Mouse (Mus musculus): ENCODE data around the gene Dglucy. TPM values are rescaled to one million over a fixed set of nuclear protein-coding genes. Genes with fewer than 3 reads are reported as not detected.

Dglucy gene
- polyA plus RNA-seq (2016; fragmentation: Nextera tagmentation; extraction: Ambion mirVana) = 2.8 and 3.4 TPM in 2 replicates

DNA sequence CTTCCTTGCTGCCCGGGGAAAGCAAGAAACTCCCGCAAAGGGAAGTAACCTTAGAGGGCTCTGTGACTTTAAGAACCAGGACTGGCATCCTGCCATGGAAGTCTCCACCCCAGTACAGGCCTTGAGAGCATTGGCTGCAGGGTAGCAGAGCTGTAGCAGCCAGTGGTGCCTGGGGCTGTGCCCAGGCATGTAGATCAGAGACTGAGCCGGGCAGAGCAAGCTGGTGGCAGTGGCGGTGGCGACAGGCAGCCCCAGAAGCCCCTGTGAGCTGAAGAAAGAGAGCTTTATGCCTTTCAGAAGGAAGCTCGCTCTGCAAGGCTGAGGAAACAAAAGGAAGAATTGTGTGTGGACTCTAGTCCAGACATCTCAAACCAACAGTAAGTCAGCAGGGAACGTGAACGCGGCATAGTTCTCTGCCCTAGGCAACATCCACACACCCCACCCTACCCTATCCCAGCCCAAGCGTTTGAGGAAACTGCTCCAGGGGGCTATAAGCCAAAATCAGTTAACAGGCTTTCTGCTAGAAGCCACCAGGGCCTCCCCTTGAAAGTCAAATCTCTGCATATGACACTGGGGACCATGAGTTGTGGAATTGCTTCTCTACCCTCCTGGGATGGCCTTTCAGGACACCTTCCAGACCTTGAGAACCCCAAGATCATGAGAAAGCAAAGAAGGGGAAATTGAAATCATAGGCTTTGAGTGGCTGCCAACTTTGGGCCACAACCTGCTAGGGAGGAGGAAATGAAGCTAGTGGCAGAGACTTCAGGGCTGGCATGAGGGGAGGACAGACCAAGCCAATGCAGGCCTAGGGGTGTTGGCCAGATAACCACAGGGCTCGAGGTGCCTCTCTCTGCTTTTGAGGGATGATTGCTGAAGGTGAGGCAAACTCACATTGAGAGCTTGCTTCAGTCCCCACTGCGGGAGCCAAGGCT is at the start of gene Dglucy:
TSS of gene Dglucy (plus strand) at position 124 of the 932 bp plus-strand sequence.
- peak; percentile 86 for ATAC-seq (ENCODE audit: insufficient number of reproducible peaks, low FRiP score)
- peak within 1 kb of the TSS; percentile 59 for H3K9ac ChIP-seq
- WGBS = 49% methylated on average over 12 of the region's 12 CpGs
- H3K4me1 ChIP-seq (replicated peaks) = peaks cover 15% of the 10 kb centered on the region
- H3K36me3 ChIP-seq = no peaks in the 10 kb centered on the region
- no peaks in the 10 kb centered on the region for H3K9me3 ChIP-seq (replicated peaks)
- peak within 1 kb of the TSS; percentile 35 for H3K4me3 ChIP-seq
- peak within 1 kb of the TSS; percentile 63 for H3K27ac ChIP-seq (ENCODE audit: poor library complexity, severe bottlenecking)
- H3K4me2 ChIP-seq = peak within 1 kb of the TSS; percentile 58
- H3K27me3 ChIP-seq (replicated peaks) = no peaks in the 10 kb centered on the region

- H3K27me3 ChIP-seq (replicated peaks) = no peaks in the 10 kb centered on the region
- no peak overlapping the region for H3K4me2 ChIP-seq
- no peak for ATAC-seq (ENCODE audit: insufficient number of reproducible peaks, low FRiP score)
- no peaks in the 10 kb centered on the region for H3K36me3 ChIP-seq
- no peaks in the 10 kb centered on the region for H3K4me1 ChIP-seq (replicated peaks)
- H3K9me3 ChIP-seq (replicated peaks) = no peaks in the 10 kb centered on the region
- WGBS = 66% methylated on average over 5 of the region's 5 CpGs
- no peak overlapping the region for H3K9ac ChIP-seq
- H3K4me3 ChIP-seq = no peak overlapping the region
- H3K27ac ChIP-seq (ENCODE audit: poor library complexity, severe bottlenecking) = no peak overlapping the region
Measured at GRCm38 (mm10) chr12:100735156-100735555, 43.7 kb upstream of the Dglucy start.

GRCm38 (mm10) chr12:100735581-100735980 is 43.3 kb upstream of the Dglucy start:
- Histone ChIP-seq H3K4me3 (no peak overlapping the region), H3K27me3 (replicated peaks) (no peaks in the 10 kb centered on the region), H3K27ac (ENCODE audit: poor library complexity, severe bottlenecking) (no peak overlapping the region), H3K4me2 (no peak overlapping the region), H3K9ac (no peak overlapping the region), H3K4me1 (replicated peaks) (no peaks in the 10 kb centered on the region), H3K36me3 (no peaks in the 10 kb centered on the region), H3K9me3 (replicated peaks) (no peaks in the 10 kb centered on the region)
- 84% methylated on average over 2 of the region's 2 CpGs for WGBS
- ATAC-seq (ENCODE audit: insufficient number of reproducible peaks, low FRiP score) = no peak

DNA sequence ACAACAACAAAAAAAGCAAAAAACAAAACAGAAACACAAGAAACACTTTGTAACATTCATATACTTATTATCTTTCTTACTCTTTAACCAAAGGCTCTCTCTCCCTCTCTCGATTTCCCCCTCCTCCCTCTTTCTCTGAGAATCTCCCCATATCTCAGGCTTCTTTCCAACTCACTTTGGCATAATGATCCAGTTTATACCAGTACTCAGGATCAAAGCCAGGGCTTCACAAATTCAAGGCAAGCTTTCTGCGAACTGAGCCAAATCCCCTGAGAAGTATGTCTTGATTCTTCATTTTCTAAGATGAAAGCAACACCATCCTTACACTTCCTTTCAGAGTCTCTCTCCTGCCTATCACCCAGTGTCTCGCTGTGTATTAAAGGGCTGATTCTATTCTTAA is 40.4 kb upstream of the Dglucy start:
- H3K4me1 ChIP-seq (replicated peaks) = no peaks in the 10 kb centered on the region
- H3K9ac ChIP-seq = no peak overlapping the region
- no peak overlapping the region for H3K4me2 ChIP-seq
- H3K4me3 ChIP-seq = no peak overlapping the region
- 65% methylated on average over 3 of the region's 3 CpGs for WGBS
- H3K9me3 ChIP-seq (replicated peaks) = no peaks in the 10 kb centered on the region
- H3K27ac ChIP-seq (ENCODE audit: poor library complexity, severe bottlenecking) = no peak overlapping the region
- no peaks in the 10 kb centered on the region for H3K27me3 ChIP-seq (replicated peaks)
- no peaks in the 10 kb centered on the region for H3K36me3 ChIP-seq
- ATAC-seq (ENCODE audit: insufficient number of reproducible peaks, low FRiP score) = no peak

- no peak for ATAC-seq (ENCODE audit: insufficient number of reproducible peaks, low FRiP score)
- WGBS = 74% methylated on average over 4 of the region's 4 CpGs
- no peak overlapping the region for H3K4me3 ChIP-seq
Measured at GRCm38 (mm10) chr12:100739011-100739570, 39.8 kb upstream of the Dglucy start.

DNA sequence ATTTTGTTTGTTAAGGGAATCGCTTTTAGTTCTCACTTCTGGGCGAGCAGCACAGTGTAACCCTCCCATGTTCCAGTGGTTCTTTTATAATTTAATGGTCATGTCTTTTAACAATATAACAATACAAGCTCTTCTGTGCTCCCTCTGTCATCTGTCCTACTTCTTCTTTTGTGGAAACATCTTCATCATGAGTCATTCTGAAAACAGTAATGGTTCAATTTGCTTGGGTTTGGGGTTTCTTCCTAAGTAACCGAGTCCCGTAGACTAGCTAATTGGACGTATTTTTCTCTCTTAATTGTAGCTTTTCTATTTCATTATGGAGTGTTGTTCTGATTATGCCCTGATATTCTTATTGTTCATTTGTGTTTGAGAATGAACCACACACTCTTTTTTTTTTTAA is 38.5 kb upstream of the Dglucy start:
- H3K9ac ChIP-seq = no peak overlapping the region
- no peaks in the 10 kb centered on the region for H3K27me3 ChIP-seq (replicated peaks)
- no peak overlapping the region for H3K4me2 ChIP-seq
- no peak overlapping the region for H3K27ac ChIP-seq (ENCODE audit: poor library complexity, severe bottlenecking)
- WGBS = 84% methylated on average over 5 of the region's 5 CpGs
- H3K4me1 ChIP-seq (replicated peaks) = no peaks in the 10 kb centered on the region
- no peak overlapping the region for H3K4me3 ChIP-seq
- no peak for ATAC-seq (ENCODE audit: insufficient number of reproducible peaks, low FRiP score)
- H3K9me3 ChIP-seq (replicated peaks) = no peaks in the 10 kb centered on the region
- H3K36me3 ChIP-seq = no peaks in the 10 kb centered on the region

More at GRCm38 (mm10) chr12:100739011-100739570, 39.8 kb upstream of the Dglucy start:
- H3K27me3 ChIP-seq (replicated peaks) = no peaks in the 10 kb centered on the region
- H3K27ac ChIP-seq (ENCODE audit: poor library complexity, severe bottlenecking) = no peak overlapping the region
- no peaks in the 10 kb centered on the region for H3K36me3 ChIP-seq
- H3K9ac ChIP-seq = no peak overlapping the region
- H3K9me3 ChIP-seq (replicated peaks) = no peaks in the 10 kb centered on the region
- no peaks in the 10 kb centered on the region for H3K4me1 ChIP-seq (replicated peaks)
- no peak overlapping the region for H3K4me2 ChIP-seq

- ATAC-seq (ENCODE audit: insufficient number of reproducible peaks, low FRiP score) = no peak
- 50% methylated on average over 2 of the region's 2 CpGs for WGBS
- H3K9me3 ChIP-seq (replicated peaks) = no peaks in the 10 kb centered on the region
- H3K4me3 ChIP-seq = no peak overlapping the region
- no peaks in the 10 kb centered on the region for H3K4me1 ChIP-seq (replicated peaks)
- no peak overlapping the region for H3K27ac ChIP-seq (ENCODE audit: poor library complexity, severe bottlenecking)
- no peak overlapping the region for H3K4me2 ChIP-seq
- no peak overlapping the region for H3K9ac ChIP-seq
- no peaks in the 10 kb centered on the region for H3K27me3 ChIP-seq (replicated peaks)
- H3K36me3 ChIP-seq = no peaks in the 10 kb centered on the region
Measured at GRCm38 (mm10) chr12:100742468-100742867, 36.4 kb upstream of the Dglucy start.

DNA sequence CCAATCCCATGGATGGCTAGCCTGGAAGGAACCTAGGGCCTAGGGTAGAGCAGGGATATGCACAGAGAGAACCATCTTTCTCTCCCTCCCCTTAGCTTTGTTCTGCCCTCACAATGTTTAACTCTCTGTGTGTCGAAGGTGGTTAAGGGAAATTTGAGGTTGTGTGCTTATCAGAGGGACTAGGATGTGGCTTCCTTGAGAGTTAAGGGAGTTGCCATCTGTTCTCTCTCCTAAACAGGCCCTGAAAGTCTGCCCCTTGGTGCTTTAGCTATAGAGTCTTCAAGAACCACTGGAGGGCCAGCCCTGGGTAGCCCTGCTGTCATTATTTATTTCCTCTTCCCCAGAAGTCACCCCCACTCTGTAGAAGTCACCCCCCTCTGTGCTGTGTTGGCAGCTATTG is 25.9 kb upstream of the Dglucy start:
- no peak overlapping the region for H3K9ac ChIP-seq
- H3K4me2 ChIP-seq = no peak overlapping the region
- no peaks in the 10 kb centered on the region for H3K27me3 ChIP-seq (replicated peaks)
- no peak overlapping the region for H3K4me3 ChIP-seq
- no peaks in the 10 kb centered on the region for H3K4me1 ChIP-seq (replicated peaks)
- WGBS = 53% methylated on average over 1 of the region's 1 CpGs
- no peak for ATAC-seq (ENCODE audit: insufficient number of reproducible peaks, low FRiP score)
- no peaks in the 10 kb centered on the region for H3K9me3 ChIP-seq (replicated peaks)
- H3K27ac ChIP-seq (ENCODE audit: poor library complexity, severe bottlenecking) = no peak overlapping the region
- no peaks in the 10 kb centered on the region for H3K36me3 ChIP-seq

DNA sequence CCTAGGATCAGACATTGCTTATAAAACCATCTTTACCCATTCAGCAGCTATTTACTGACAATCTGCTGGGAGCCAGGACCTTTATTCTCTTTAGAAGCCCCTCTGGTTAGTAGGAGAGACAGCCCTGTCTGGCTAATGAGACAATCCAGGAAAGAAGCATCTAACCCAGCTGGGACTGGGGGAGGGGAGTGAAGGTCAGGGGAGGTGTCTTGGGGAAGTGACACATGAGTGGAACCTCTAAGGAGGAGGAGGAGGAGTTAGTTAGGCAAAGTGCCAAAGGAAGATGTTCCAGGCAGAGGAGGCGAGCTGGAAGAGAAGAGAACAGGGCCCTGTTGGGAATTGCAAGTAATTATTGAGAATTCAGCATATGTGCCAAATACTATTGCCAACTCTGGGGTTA is 25.1 kb upstream of the Dglucy start:
- Histone ChIP-seq H3K27ac (ENCODE audit: poor library complexity, severe bottlenecking) (no peak overlapping the region), H3K4me1 (replicated peaks) (no peaks in the 10 kb centered on the region), H3K27me3 (replicated peaks) (no peaks in the 10 kb centered on the region), H3K36me3 (no peaks in the 10 kb centered on the region), H3K9me3 (replicated peaks) (no peaks in the 10 kb centered on the region), H3K4me3 (no peak overlapping the region), H3K9ac (no peak overlapping the region), H3K4me2 (no peak overlapping the region)
- WGBS = 72% methylated on average over 1 of the region's 1 CpGs
- no peak for ATAC-seq (ENCODE audit: insufficient number of reproducible peaks, low FRiP score)

GRCm38 (mm10) chr12:100757427-100757826 is 21.4 kb upstream of the Dglucy start:
- H3K4me2 ChIP-seq = no peak overlapping the region
- no peaks in the 10 kb centered on the region for H3K27me3 ChIP-seq (replicated peaks)
- H3K9me3 ChIP-seq (replicated peaks) = no peaks in the 10 kb centered on the region
- no peak for ATAC-seq (ENCODE audit: insufficient number of reproducible peaks, low FRiP score)
- H3K4me3 ChIP-seq = no peak overlapping the region
- H3K4me1 ChIP-seq (replicated peaks) = no peaks in the 10 kb centered on the region
- no peak overlapping the region for H3K9ac ChIP-seq
- no peaks in the 10 kb centered on the region for H3K36me3 ChIP-seq
- H3K27ac ChIP-seq (ENCODE audit: poor library complexity, severe bottlenecking) = no peak overlapping the region
- WGBS = 61% methylated on average over 4 of the region's 4 CpGs

DNA sequence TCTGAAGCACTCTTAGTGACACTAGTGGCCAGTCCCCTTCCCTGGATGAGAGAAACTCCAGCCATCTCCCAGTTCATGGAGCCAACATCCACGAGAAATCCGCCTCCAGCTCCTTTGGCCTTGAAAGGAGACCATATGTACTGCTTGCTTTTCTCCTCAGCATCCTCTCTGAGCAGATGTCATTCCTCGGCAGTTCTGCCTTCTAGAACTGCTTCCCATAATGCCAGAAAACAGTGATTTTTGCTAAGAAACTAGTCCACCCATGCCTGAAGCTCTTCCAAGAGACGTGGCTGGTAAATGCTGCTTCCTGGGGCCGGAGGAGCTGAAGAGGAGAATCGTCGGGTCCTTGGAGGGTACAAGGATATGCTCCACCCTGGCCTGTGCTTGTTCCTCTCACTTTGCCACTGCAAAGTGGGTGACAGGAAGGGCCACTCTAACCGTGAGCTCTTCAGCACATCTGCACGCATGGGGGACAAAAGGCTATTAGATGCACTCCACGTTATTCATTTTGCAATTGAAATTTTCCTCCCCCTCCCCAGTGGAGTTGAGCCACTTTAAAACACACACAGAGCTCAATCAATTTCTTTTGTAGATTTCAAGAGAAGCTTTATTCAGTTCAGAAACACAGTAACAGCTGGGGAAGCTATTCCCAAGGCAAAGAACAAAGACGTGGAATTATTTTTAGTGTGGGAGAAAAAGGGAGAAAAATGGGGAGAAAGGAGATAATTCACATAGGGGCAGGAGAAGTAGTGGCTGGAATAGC is 16.0 kb upstream of the Dglucy start:
- Histone ChIP-seq H3K27ac (ENCODE audit: poor library complexity, severe bottlenecking) (no peak overlapping the region), H3K36me3 (no peaks in the 10 kb centered on the region), H3K4me1 (replicated peaks) (no peaks in the 10 kb centered on the region), H3K4me3 (no peak overlapping the region), H3K4me2 (no peak overlapping the region), H3K27me3 (replicated peaks) (no peaks in the 10 kb centered on the region), H3K9me3 (replicated peaks) (no peaks in the 10 kb centered on the region), H3K9ac (no peak overlapping the region)
- ATAC-seq (ENCODE audit: insufficient number of reproducible peaks, low FRiP score) = no peak
- WGBS = 68% methylated on average over 11 of the region's 11 CpGs
